Mouse (Mus musculus) liver, adult 2 months (tissue): ENCODE data around the gene Dao.

Experiments
- CTCF ChIP-seq: fragments of 200-500 bp; IDR thresholded peaks from 2 replicates; pipeline ENCODE4 v1.5.1; 2011; ENCODE audit warnings: low read depth, low read length, control low read depth
- POLR2A ChIP-seq: fragments of 200-500 bp; IDR thresholded peaks from 2 replicates; pipeline ENCODE4 v1.6.1; 2011; ENCODE audit warnings: low read length, control low read depth; ENCODE audit not compliant: insufficient read depth; ENCODE audit errors: extremely low read depth

GRCm38 (mm10) chr5:114015121-114015520, 11.6 kb downstream of the Dao start:
- TF ChIP-seq CTCF (no peak), POLR2A (no peak)
